Mouse (Mus musculus) liver, adult 2 months (tissue): ENCODE measurements around the gene Sept12. TPM values are rescaled to one million over a fixed set of nuclear protein-coding genes. Genes with fewer than 3 reads are reported as not detected.

Experiments
- DNase-seq: peaks from one replicate; pipeline ENCODE4 v3.0.0-alpha.2; 2011; ENCODE audit warnings: low read depth, low spot score; ENCODE audit errors: extremely low read depth
- H3K27ac ChIP-seq: fragments of 200-500 bp; replicated peaks from 2 replicates; pipeline ENCODE4 v1.5.1; 2012; ENCODE audit warnings: low read depth, mild to moderate bottlenecking, control low read depth, inconsistent platforms, low read length; ENCODE audit not compliant: insufficient read depth
- H3K27me3 ChIP-seq: fragments of 200-500 bp; 2 replicates; pipeline ENCODE4 v1.6.1; 2012; ENCODE audit warnings: mild to moderate bottlenecking, moderate library complexity, low read length, inconsistent platforms; ENCODE audit not compliant: control insufficient read depth, insufficient read depth
- H3K36me3 ChIP-seq: fragments of 200-500 bp; 2 replicates; pipeline ENCODE4 v1.6.1; 2012; ENCODE audit warnings: low read length, inconsistent platforms; ENCODE audit not compliant: control insufficient read depth, insufficient read depth
- H3K4me1 ChIP-seq: fragments of 200-500 bp; 2 replicates; pipeline ENCODE4 v1.6.1; 2011; ENCODE audit warnings: low read length; ENCODE audit not compliant: control insufficient read depth, insufficient read depth
- H3K4me3 ChIP-seq: fragments of 200-500 bp; 2 replicates; pipeline ENCODE4 v1.5.1; 2011; ENCODE audit warnings: low read depth, mild to moderate bottlenecking, control low read depth, low read length, moderate library complexity; ENCODE audit not compliant: insufficient read depth
- H3K79me2 ChIP-seq: fragments of 200-500 bp; 2 replicates; pipeline ENCODE4 v1.6.1; 2012; ENCODE audit warnings: inconsistent platforms, mild to moderate bottlenecking, low read length, moderate library complexity; ENCODE audit not compliant: control insufficient read depth, insufficient read depth
- H3K9ac ChIP-seq: fragments of 200-500 bp; 2 replicates; pipeline ENCODE4 v1.6.1; 2012; ENCODE audit warnings: low read depth, mild to moderate bottlenecking, control low read depth, inconsistent platforms, low read length
- CTCF ChIP-seq: fragments of 200-500 bp; IDR thresholded peaks from 2 replicates; pipeline ENCODE4 v1.5.1; 2011; ENCODE audit warnings: low read depth, low read length, control low read depth
- POLR2A ChIP-seq: fragments of 200-500 bp; IDR thresholded peaks from 2 replicates; pipeline ENCODE4 v1.6.1; 2011; ENCODE audit warnings: low read length, control low read depth; ENCODE audit not compliant: insufficient read depth; ENCODE audit errors: extremely low read depth
- WGBS: fragments of 180-500 bp; shearing (Covaris S2); methylation state at CpG from one replicate; pipeline ENCODE4 v1.1.7; 2018; 5-methylcytosine and 5-hydroxymethylcytosine counted together
- polyA plus RNA-seq: library from polyadenylated mRNA; depleted of rRNA; stranded (reverse); fragments of >200 nt; gene quantifications from 2 replicates; pipeline ENCODE4 v1.2.3, GENCODE M21; 2012
- total RNA-seq: library from RNA; depleted of rRNA; stranded (reverse); fragments of >200 nt; gene quantifications from 2 replicates; pipeline ENCODE4 v1.2.3, GENCODE M21; 2014

Sept12 gene
- total and polyA plus RNA-seq, 2 experiments: not detected

GRCm38 (mm10) chr16:5008076-5008475, 10.4 kb upstream of the Sept12 start:
- no peak overlapping the region for H3K4me3 ChIP-seq
- H3K79me2 ChIP-seq: no peaks in the 10 kb centered on the region
- no peaks in the 10 kb centered on the region for H3K36me3 ChIP-seq
- no peaks in the 10 kb centered on the region for H3K27me3 ChIP-seq
- WGBS: 51% methylated on average over 12 of the region's 12 CpGs
- H3K9ac ChIP-seq: no peak overlapping the region
- H3K27ac ChIP-seq: no peak overlapping the region
- peak; percentile 73 for DNase-seq
- H3K4me1 ChIP-seq: peaks cover 9% of the 10 kb centered on the region
- TF ChIP-seq POLR2A: no peak
- peak; percentile 33; the same call in 1 of the 2 replicates for TF ChIP-seq CTCF

DNA sequence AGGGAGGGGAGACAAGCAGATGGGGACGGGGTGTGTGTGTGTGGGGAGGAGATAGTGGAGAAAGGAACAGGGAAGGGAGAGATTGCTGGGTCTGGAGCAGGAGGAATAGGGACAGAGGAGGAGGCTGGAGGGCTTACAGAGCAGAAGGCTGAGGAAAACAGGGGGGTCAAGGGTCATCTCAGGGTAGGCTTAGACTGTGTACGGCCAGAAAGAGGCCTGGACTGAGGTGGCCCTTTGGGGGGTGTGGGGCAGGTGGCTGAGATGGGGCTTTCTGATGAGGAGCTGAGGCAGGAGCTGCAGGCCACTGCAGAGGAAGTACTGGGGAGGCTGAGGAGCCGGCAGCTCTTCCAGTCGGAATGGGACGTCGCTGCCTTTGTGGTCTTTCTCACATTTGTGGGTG, 9.8 kb upstream of the Sept12 start:
- 55% methylated on average over 6 of the region's 6 CpGs for WGBS
- Histone ChIP-seq H3K4me3 (peak overlapping the region; percentile 32; the same call in 1 of the 2 replicates), H3K9ac (peak overlapping the region; percentile 12; the same call in 1 of the 2 replicates), H3K79me2 (no peaks in the 10 kb centered on the region), H3K36me3 (no peaks in the 10 kb centered on the region), H3K4me1 (peaks cover 3% of the 10 kb centered on the region), H3K27me3 (no peaks in the 10 kb centered on the region), H3K27ac (no peak overlapping the region)
- DNase-seq: no peak
- TF ChIP-seq CTCF (no peak), POLR2A (no peak)

GRCm38 (mm10) chr16:5007067-5007466, 9.4 kb upstream of the Sept12 start, which contains the start of gene Smim22:
Gene Smim22 (plus strand): TSS chr16:5007288.
- peak within 1 kb of the TSS; percentile 32 for H3K4me3 ChIP-seq
- no peaks in the 10 kb centered on the region for H3K79me2 ChIP-seq
- H3K4me1 ChIP-seq: no peaks in the 10 kb centered on the region; the same call in 1 of the 2 replicates
- no peak within 1 kb of the TSS for H3K27ac ChIP-seq
- no peak for TF ChIP-seq POLR2A
- no peak for TF ChIP-seq CTCF
- 43% methylated on average over 5 of the region's 5 CpGs for WGBS
- no peaks in the 10 kb centered on the region for H3K27me3 ChIP-seq
- peak within 1 kb of the TSS; percentile 12; the same call in 1 of the 2 replicates for H3K9ac ChIP-seq
- H3K36me3 ChIP-seq: no peaks in the 10 kb centered on the region
- DNase-seq: peak; percentile 19

- 24% methylated on average over 3 of the region's 3 CpGs for WGBS
- TF ChIP-seq CTCF: no peak
- no peak for TF ChIP-seq POLR2A
- H3K27me3 ChIP-seq: no peaks in the 10 kb centered on the region
- H3K4me3 ChIP-seq: no peak overlapping the region
- no peak overlapping the region for H3K27ac ChIP-seq
- H3K9ac ChIP-seq: no peak overlapping the region
- no peaks in the 10 kb centered on the region for H3K79me2 ChIP-seq
- peak; percentile 65 for DNase-seq
- H3K36me3 ChIP-seq: no peaks in the 10 kb centered on the region
- H3K4me1 ChIP-seq: no peaks in the 10 kb centered on the region
Measured at GRCm38 (mm10) chr16:5000611-5001010, 3.0 kb upstream of the Sept12 start.

GRCm38 (mm10) chr16:4998984-4999383, 1.3 kb upstream of the Sept12 start:
- H3K27ac ChIP-seq: no peak overlapping the region
- H3K79me2 ChIP-seq: no peaks in the 10 kb centered on the region
- no peaks in the 10 kb centered on the region for H3K36me3 ChIP-seq
- H3K27me3 ChIP-seq: no peaks in the 10 kb centered on the region
- no peak for DNase-seq
- H3K4me3 ChIP-seq: no peak overlapping the region
- no peaks in the 10 kb centered on the region for H3K4me1 ChIP-seq
- H3K9ac ChIP-seq: no peak overlapping the region
- TF ChIP-seq POLR2A (no peak), CTCF (no peak)
- 85% methylated on average over 1 of the region's 1 CpGs for WGBS

- H3K36me3 ChIP-seq: no peaks in the 10 kb centered on the region
- 88% methylated on average over 4 of the region's 4 CpGs for WGBS
- DNase-seq: no peak
- H3K9ac ChIP-seq: no peak overlapping the region
- no peaks in the 10 kb centered on the region for H3K27me3 ChIP-seq
- no peak overlapping the region for H3K4me3 ChIP-seq
- no peak overlapping the region for H3K27ac ChIP-seq
- no peaks in the 10 kb centered on the region for H3K4me1 ChIP-seq
- TF ChIP-seq CTCF: no peak
- TF ChIP-seq POLR2A: no peak
- no peaks in the 10 kb centered on the region for H3K79me2 ChIP-seq
Measured at GRCm38 (mm10) chr16:4993276-4993675, 4.4 kb downstream of the Sept12 start.
